Mouse (Mus musculus): ENCODE results near the gene Stpg4.

The Stpg4 gene

GRCm38 (mm10) chr17:87350471-87351240, 76.9 kb downstream of the Stpg4 start:
- DNase-seq (ENCODE audit: low spot score) = no peak

- DNase-seq (ENCODE audit: low spot score) = no peak
Measured at GRCm38 (mm10) chr17:87349575-87349974, 78.0 kb downstream of the Stpg4 start.

GRCm38 (mm10) chr17:87349069-87349468, 78.5 kb downstream of the Stpg4 start:
- no peak for DNase-seq (ENCODE audit: low spot score)

GRCm38 (mm10) chr17:87348353-87348752, 79.2 kb downstream of the Stpg4 start:
- DNase-seq (ENCODE audit: low spot score) = no peak

GRCm38 (mm10) chr17:87345252-87345593, 82.3 kb downstream of the Stpg4 start:
- DNase-seq (ENCODE audit: low spot score) = no peak

- DNase-seq (ENCODE audit: low spot score) = peak; percentile 15
Measured at GRCm38 (mm10) chr17:87344441-87345251, 82.9 kb downstream of the Stpg4 start.

GRCm38 (mm10) chr17:87343060-87343703, 84.4 kb downstream of the Stpg4 start:
- DNase-seq (ENCODE audit: low spot score) = no peak

Measured in spleen, adult 12 weeks (tissue).